Mouse (Mus musculus) large intestine, adult 2 months (tissue): Measurements from ENCODE around the gene Flt3. TPM values are rescaled to one million over a fixed set of nuclear protein-coding genes. Genes with fewer than 3 reads are reported as not detected.

Experiments used
- DNase-seq: peaks from one replicate; pipeline ENCODE4 v3.0.0-alpha.2; 2012; ENCODE audit warnings: low read depth, low spot score
- WGBS: fragments of 180-500 bp; shearing (Covaris S2); methylation state at CpG from one replicate; pipeline ENCODE4 v1.1.7; 2018; 5-methylcytosine and 5-hydroxymethylcytosine counted together
- polyA plus RNA-seq: library from polyadenylated mRNA; depleted of rRNA; stranded (reverse); fragments of >200 nt; gene quantifications from 2 replicates; pipeline ENCODE4 v1.2.3, GENCODE M21; 2012

Flt3 gene
- polyA plus RNA-seq, 1 experiment, result 0.84 TPM

GRCm38 (mm10) chr5:147317991-147318390, 82.3 kb downstream of the Flt3 start:
- 17% methylated on average over 7 of the region's 7 CpGs for WGBS
- peak; percentile 52 for DNase-seq

- peak; percentile 32 for DNase-seq
- WGBS, result 6% methylated on average over 7 of the region's 7 CpGs
Observed at GRCm38 (mm10) chr5:147317321-147317720, 83.0 kb downstream of the Flt3 start.

GRCm38 (mm10) chr5:147315432-147316075, 84.7 kb downstream of the Flt3 start:
- no peak for DNase-seq
- WGBS, result 5% methylated on average over 25 of the region's 25 CpGs

- DNase-seq, result peak; percentile 24
- 4% methylated on average over 39 of the region's 39 CpGs for WGBS
Observed at GRCm38 (mm10) chr5:147314646-147315431, 85.5 kb downstream of the Flt3 start.

- 5% methylated on average over 27 of the region's 27 CpGs for WGBS
- peak; percentile 11 for DNase-seq
Observed at GRCm38 (mm10) chr5:147312830-147313685, 87.2 kb downstream of the Flt3 start.

- DNase-seq, result no peak
- WGBS, result 6% methylated on average over 2 of the region's 2 CpGs
Observed at GRCm38 (mm10) chr5:147309786-147310185, 90.5 kb downstream of the Flt3 start.

GRCm38 (mm10) chr5:147308451-147308850, 91.8 kb downstream of the Flt3 start:
- peak; percentile 18 for DNase-seq
- WGBS, result 20% methylated on average over 9 of the region's 9 CpGs

GRCm38 (mm10) chr5:147307398-147307785, 92.9 kb downstream of the Flt3 start:
- peak; percentile 46 for DNase-seq
- WGBS, result 5% methylated on average over 12 of the region's 12 CpGs

GRCm38 (mm10) chr5:147306638-147307397, 93.5 kb downstream of the Flt3 start, which contains the start of gene Cdx2:
TSS of gene Cdx2 (minus strand) at chr5:147307270.
- peak; percentile 51 for DNase-seq
- under 1% methylated on average over 63 of the region's 63 CpGs for WGBS

- DNase-seq, result no peak
- under 1% methylated on average over 58 of the region's 58 CpGs for WGBS
Observed at GRCm38 (mm10) chr5:147305856-147306637, 94.2 kb downstream of the Flt3 start.

- peak; percentile 43 for DNase-seq
- 2% methylated on average over 16 of the region's 16 CpGs for WGBS
Observed at GRCm38 (mm10) chr5:147305166-147305565, 95.1 kb downstream of the Flt3 start.

- no peak for DNase-seq
- whole genome bisulfite sequencing, result under 1% methylated on average over 54 of the region's 54 CpGs
Observed at GRCm38 (mm10) chr5:147304276-147305155, 95.8 kb downstream of the Flt3 start.

- no peak for DNase-seq
- WGBS, result 8% methylated on average over 13 of the region's 13 CpGs
Observed at GRCm38 (mm10) chr5:147302746-147303400, 97.4 kb downstream of the Flt3 start.

GRCm38 (mm10) chr5:147302141-147302540, 98.1 kb downstream of the Flt3 start:
- no peak for DNase-seq
- WGBS, result 8% methylated on average over 8 of the region's 8 CpGs

GRCm38 (mm10) chr5:147301781-147302070, 98.6 kb downstream of the Flt3 start:
- DNase-seq, result no peak
- WGBS, result 5% methylated on average over 10 of the region's 10 CpGs

GRCm38 (mm10) chr5:147300917-147301780, 99.1 kb downstream of the Flt3 start:
- 4% methylated on average over 21 of the region's 21 CpGs for WGBS
- DNase-seq, result no peak

- DNase-seq, result no peak
- 2% methylated on average over 4 of the region's 4 CpGs for WGBS
Observed at GRCm38 (mm10) chr5:147300001-147300363, 100.3 kb downstream of the Flt3 start.
